Mouse (Mus musculus): ENCODE measurements around the gene A930018P22Rik. TPM values are rescaled to one million over a fixed set of nuclear protein-coding genes. Genes with fewer than 3 reads are reported as not detected.
A peak's percentile ranks its signal among the peaks of the same experiment; 100 is the strongest.

The A930018P22Rik gene
- polyA plus RNA-seq, 1 experiment from 2014 or later = not detected

DNA sequence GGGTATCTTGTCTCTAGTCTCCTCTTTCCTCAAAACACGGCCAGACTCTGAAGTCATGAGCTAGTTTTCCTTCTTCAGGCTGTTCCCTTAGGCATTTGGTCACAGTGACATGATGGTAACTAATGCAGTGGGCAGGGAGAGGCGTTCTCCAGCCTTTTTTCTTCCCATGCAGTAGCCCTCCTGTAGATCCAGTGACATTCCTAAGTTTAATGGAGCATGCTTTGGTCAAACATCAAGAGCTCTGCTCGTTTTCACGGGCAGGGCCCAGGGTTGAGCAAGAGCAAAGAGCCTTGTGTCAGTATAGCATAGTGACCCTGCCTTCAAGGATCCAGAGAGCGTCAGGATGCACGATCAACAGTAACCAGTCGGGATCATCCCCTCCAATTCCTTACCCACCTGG lies 40.8 kb downstream of the A930018P22Rik start:
- no peak for ATAC-seq (ENCODE audit: low FRiP score, low TSS enrichment)
- no peak overlapping the region for H3K9ac ChIP-seq (replicated peaks; ENCODE audit: low read length)
- no peaks in the 10 kb centered on the region for H3K36me3 ChIP-seq (ENCODE audit: control insufficient read depth, insufficient read depth, low read length)
- H3K4me3 ChIP-seq (replicated peaks; ENCODE audit: low read depth, low read length) = no peak overlapping the region
- H3K27me3 ChIP-seq (ENCODE audit: control insufficient read depth, insufficient read depth, low read length) = no peaks in the 10 kb centered on the region
- 86% methylated on average over 7 of the region's 7 CpGs for WGBS
- 0 out of 2 replicates have a peak, but pooled peaks cover 8% of the 10 kb centered on the region for H3K4me1 ChIP-seq (ENCODE audit: control insufficient read depth, insufficient read depth, low read length)
- H3K4me2 ChIP-seq (ENCODE audit: low read length) = no peak overlapping the region
- H3K27ac ChIP-seq (replicated peaks; ENCODE audit: low read depth, low read length) = no peak overlapping the region
- H3K9me3 ChIP-seq (ENCODE audit: control insufficient read depth, low read length) = no peaks in the 10 kb centered on the region
- DNase-seq = no peak

DNA sequence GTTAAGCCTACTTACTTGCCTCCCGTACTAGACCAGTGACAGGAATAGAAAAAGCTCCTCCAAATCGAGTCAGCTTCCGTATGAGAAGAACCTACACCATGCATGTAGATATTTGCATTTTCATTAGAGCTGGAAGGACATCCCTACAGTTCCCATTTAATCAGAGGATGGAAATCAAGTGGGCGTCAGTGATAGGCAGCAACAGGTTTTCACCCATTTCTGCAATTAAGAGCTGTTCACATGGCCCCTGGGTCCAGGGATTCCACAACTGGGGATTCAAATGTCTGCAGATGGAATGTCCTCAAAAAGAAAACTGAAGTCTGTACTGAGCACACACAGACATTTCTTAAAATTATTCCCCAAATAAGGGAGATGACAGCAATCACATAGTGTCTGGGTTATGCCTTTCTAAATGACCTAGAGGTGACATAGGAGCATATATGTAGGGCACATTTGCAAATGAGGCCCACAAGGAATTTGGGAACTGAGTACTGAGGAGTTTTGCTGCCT lies 41.5 kb downstream of the A930018P22Rik start:
- DNase-seq = no peak
- 96% methylated on average over 4 of the region's 4 CpGs for WGBS
- no peak for ATAC-seq (ENCODE audit: low FRiP score, low TSS enrichment)

DNA sequence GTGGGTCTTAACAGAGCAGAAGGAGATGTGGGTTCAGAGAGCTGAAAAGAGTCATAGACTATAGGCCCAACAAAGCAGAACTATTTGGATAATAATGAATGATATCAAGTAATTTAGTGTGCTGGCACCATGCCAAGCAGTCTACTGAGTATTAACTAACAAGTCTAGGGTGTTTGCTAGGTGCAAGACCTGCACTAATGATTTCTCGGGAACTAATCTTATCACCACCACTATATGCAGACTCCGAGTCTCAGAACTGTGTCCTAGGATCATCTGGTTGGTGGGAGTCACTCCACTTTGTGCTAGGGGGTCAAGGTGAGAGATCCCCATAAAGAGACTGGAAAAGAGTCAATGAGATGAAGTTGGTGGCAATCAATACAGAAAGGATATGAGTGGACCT lies 43.1 kb downstream of the A930018P22Rik start:
- H3K9ac ChIP-seq (replicated peaks; ENCODE audit: low read length) = no peak overlapping the region
- WGBS = 93% methylated on average over 2 of the region's 2 CpGs
- no peak overlapping the region for H3K4me2 ChIP-seq (ENCODE audit: low read length)
- DNase-seq = no peak
- H3K36me3 ChIP-seq (ENCODE audit: control insufficient read depth, insufficient read depth, low read length) = no peaks in the 10 kb centered on the region
- no peaks in the 10 kb centered on the region for H3K27me3 ChIP-seq (ENCODE audit: control insufficient read depth, insufficient read depth, low read length)
- no peak overlapping the region for H3K4me3 ChIP-seq (replicated peaks; ENCODE audit: low read depth, low read length)
- 0 out of 2 replicates have a peak, but pooled peaks cover 10% of the 10 kb centered on the region for H3K4me1 ChIP-seq (ENCODE audit: control insufficient read depth, insufficient read depth, low read length)
- no peaks in the 10 kb centered on the region for H3K9me3 ChIP-seq (ENCODE audit: control insufficient read depth, low read length)
- no peak overlapping the region for H3K27ac ChIP-seq (replicated peaks; ENCODE audit: low read depth, low read length)
- no peak for ATAC-seq (ENCODE audit: low FRiP score, low TSS enrichment)

More for the DNA sequence above, 41.5 kb downstream of the A930018P22Rik start:
- no peak overlapping the region for H3K27ac ChIP-seq (replicated peaks; ENCODE audit: low read depth, low read length)
- H3K9ac ChIP-seq (replicated peaks; ENCODE audit: low read length) = no peak overlapping the region
- no peaks in the 10 kb centered on the region for H3K36me3 ChIP-seq (ENCODE audit: control insufficient read depth, insufficient read depth, low read length)
- no peak overlapping the region for H3K4me2 ChIP-seq (ENCODE audit: low read length)
- H3K27me3 ChIP-seq (ENCODE audit: control insufficient read depth, insufficient read depth, low read length) = no peaks in the 10 kb centered on the region
- H3K9me3 ChIP-seq (ENCODE audit: control insufficient read depth, low read length) = no peaks in the 10 kb centered on the region
- 0 out of 2 replicates have a peak, but pooled peaks cover 10% of the 10 kb centered on the region for H3K4me1 ChIP-seq (ENCODE audit: control insufficient read depth, insufficient read depth, low read length)
- H3K4me3 ChIP-seq (replicated peaks; ENCODE audit: low read depth, low read length) = no peak overlapping the region

DNA sequence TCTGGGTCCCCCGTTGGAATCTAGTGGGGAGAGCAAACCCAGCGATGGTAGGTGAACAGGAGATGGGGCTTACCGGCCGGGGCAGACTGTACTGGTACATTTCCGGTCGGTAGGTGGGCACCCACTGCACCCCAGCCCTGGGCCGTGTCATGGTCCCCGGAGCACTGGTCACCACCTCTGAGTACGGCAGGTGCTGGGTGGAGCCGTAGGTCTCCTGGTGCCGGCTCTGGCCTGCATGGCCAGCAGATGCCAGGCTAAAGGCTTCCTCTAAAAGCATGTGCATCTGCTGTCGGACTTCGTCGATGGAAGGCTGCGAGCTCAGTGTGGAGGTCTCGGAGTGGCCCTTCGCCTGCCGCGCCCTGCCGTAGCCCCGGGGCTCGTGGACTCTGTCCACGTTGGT lies 45.2 kb downstream of the A930018P22Rik start:
- peak overlapping the region; percentile 56; the same call in 1 of the 2 replicates for H3K27ac ChIP-seq (replicated peaks; ENCODE audit: low read depth, low read length)
- DNase-seq (no peak), ATAC-seq (ENCODE audit: low FRiP score, low TSS enrichment) (0 out of 2 replicates have a peak, but pooled peaks have one; percentile 18)

DNA sequence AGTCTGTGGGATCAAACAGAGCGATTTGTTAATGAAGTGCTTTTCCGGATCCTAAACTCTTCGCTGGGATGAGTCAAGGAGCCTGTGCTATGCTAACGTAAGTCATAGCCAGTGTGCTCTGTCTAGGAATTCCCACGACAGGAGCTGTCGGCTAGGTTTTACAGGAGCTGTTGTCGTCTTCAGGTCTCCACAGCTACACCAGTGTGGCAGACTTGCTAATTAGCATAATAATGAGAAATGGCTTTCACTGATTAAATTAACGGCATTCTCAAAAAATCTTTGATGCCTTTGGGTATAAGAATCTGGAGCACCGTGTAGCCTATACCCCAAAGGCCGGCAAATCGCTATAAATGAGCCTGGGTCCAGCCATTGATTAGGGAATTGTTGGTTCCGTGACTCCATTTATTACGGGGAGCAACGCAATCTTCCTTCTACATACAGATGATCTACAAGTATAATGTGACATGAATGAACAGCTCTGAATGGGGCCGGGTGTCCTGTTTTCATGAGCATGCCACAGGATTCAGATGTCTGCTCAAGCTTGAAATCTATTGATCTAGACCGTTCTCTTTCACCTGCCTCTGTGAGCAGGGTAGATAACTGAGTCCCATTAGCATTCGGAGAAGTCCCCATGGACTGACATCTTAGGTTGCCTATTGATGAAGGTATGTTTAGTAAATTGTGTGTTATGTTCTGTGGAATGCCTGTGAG lies 45.8 kb downstream of the A930018P22Rik start:
- Histone ChIP-seq H3K4me3 (replicated peaks; ENCODE audit: low read depth, low read length) (no peak overlapping the region), H3K4me2 (ENCODE audit: low read length) (peak overlapping the region; percentile 29), H3K27me3 (ENCODE audit: control insufficient read depth, insufficient read depth, low read length) (no peaks in the 10 kb centered on the region), H3K4me1 (ENCODE audit: control insufficient read depth, insufficient read depth, low read length) (0 out of 2 replicates have a peak, but pooled peaks cover 10% of the 10 kb centered on the region), H3K9ac (replicated peaks; ENCODE audit: low read length) (no peak overlapping the region), H3K36me3 (ENCODE audit: control insufficient read depth, insufficient read depth, low read length) (no peaks in the 10 kb centered on the region), H3K9me3 (ENCODE audit: control insufficient read depth, low read length) (no peaks in the 10 kb centered on the region), H3K27ac (replicated peaks; ENCODE audit: low read depth, low read length) (peak overlapping the region; percentile 56)
- 22% methylated on average over 17 of the region's 17 CpGs for WGBS
- DNase-seq (peak; percentile 63), ATAC-seq (ENCODE audit: low FRiP score, low TSS enrichment) (peak; percentile 77)

More for the DNA sequence above, 45.2 kb downstream of the A930018P22Rik start:
- H3K4me3 ChIP-seq (replicated peaks; ENCODE audit: low read depth, low read length) = no peak overlapping the region
- 89% methylated on average over 23 of the region's 23 CpGs for WGBS
- H3K27me3 ChIP-seq (ENCODE audit: control insufficient read depth, insufficient read depth, low read length) = no peaks in the 10 kb centered on the region
- no peak overlapping the region for H3K9ac ChIP-seq (replicated peaks; ENCODE audit: low read length)
- H3K9me3 ChIP-seq (ENCODE audit: control insufficient read depth, low read length) = no peaks in the 10 kb centered on the region
- peak overlapping the region; percentile 29 for H3K4me2 ChIP-seq (ENCODE audit: low read length)
- 0 out of 2 replicates have a peak, but pooled peaks cover 10% of the 10 kb centered on the region for H3K4me1 ChIP-seq (ENCODE audit: control insufficient read depth, insufficient read depth, low read length)
- H3K36me3 ChIP-seq (ENCODE audit: control insufficient read depth, insufficient read depth, low read length) = no peaks in the 10 kb centered on the region

DNA sequence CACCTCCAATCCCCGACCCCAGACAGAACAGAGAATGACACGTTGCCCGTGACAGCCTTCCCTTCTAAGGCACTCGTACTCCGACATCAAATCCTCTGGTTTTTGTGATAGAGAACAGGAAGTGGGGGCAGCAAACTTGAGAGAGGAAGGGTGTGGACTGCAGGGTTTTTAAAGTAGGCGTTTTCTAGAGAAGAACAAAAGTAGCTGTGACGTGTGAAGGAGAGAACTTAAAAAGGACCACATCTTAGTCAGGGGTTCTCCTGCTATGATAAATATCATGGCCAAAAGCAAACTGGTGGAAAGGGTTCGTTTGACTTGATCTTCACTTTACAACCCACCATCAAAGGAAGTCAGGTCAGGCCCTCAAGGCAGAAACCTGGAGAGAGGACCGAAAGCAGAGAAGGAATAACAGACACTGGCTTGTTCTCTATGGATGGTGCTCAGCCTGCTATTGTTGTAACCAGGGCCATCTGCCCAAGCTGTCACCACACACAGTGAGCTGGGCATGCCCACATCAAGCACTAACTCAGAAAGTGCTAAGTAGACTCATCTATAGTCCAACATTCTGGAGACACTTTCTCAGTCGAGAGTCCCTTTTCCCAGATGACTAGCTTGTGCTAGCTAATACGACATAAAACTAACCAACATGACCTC lies 50.3 kb downstream of the A930018P22Rik start:
- Histone ChIP-seq H3K27me3 (ENCODE audit: control insufficient read depth, insufficient read depth, low read length) (no peaks in the 10 kb centered on the region), H3K4me2 (ENCODE audit: low read length) (no peak overlapping the region), H3K4me3 (replicated peaks; ENCODE audit: low read depth, low read length) (no peak overlapping the region), H3K9ac (replicated peaks; ENCODE audit: low read length) (no peak overlapping the region), H3K9me3 (ENCODE audit: control insufficient read depth, low read length) (no peaks in the 10 kb centered on the region), H3K36me3 (ENCODE audit: control insufficient read depth, insufficient read depth, low read length) (no peaks in the 10 kb centered on the region), H3K4me1 (ENCODE audit: control insufficient read depth, insufficient read depth, low read length) (peaks cover 15% of the 10 kb centered on the region; the same call in 1 of the 2 replicates), H3K27ac (replicated peaks; ENCODE audit: low read depth, low read length) (no peak overlapping the region)
- ATAC-seq (ENCODE audit: low FRiP score, low TSS enrichment) (no peak), DNase-seq (no peak)
- 78% methylated on average over 11 of the region's 11 CpGs for WGBS

DNA sequence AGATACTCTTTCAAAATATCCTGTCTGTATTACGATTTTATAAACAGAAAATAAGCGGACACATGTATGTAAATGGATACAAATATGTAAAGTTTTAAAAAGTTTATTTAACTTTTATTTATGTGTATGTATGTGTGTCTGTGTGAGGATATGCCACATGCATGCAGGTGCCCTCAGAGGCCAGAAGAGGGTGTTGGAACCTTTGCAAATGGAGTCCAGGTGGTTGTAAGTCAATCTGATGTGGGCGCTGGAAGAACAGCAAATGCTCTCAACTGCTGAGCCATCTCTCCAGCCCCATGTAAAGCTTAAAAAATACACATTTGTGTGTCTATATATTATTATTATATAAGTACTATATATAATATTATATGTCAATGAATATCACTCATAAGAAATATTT lies 50.9 kb downstream of the A930018P22Rik start:
- Histone ChIP-seq H3K4me1 (ENCODE audit: control insufficient read depth, insufficient read depth, low read length) (peaks cover 9% of the 10 kb centered on the region; the same call in 1 of the 2 replicates), H3K27me3 (ENCODE audit: control insufficient read depth, insufficient read depth, low read length) (no peaks in the 10 kb centered on the region), H3K4me2 (ENCODE audit: low read length) (no peak overlapping the region), H3K4me3 (replicated peaks; ENCODE audit: low read depth, low read length) (no peak overlapping the region), H3K27ac (replicated peaks; ENCODE audit: low read depth, low read length) (no peak overlapping the region), H3K9me3 (ENCODE audit: control insufficient read depth, low read length) (no peaks in the 10 kb centered on the region), H3K36me3 (ENCODE audit: control insufficient read depth, insufficient read depth, low read length) (no peaks in the 10 kb centered on the region), H3K9ac (replicated peaks; ENCODE audit: low read length) (no peak overlapping the region)
- ATAC-seq (ENCODE audit: low FRiP score, low TSS enrichment) (no peak), DNase-seq (no peak)
- WGBS = 96% methylated on average over 3 of the region's 3 CpGs

Data from midbrain, embryonic 14.5 days (tissue).